Mouse (Mus musculus): ENCODE measurements around the gene Pea15a. TPM values are rescaled to one million over a fixed set of nuclear protein-coding genes. Genes with fewer than 3 reads are reported as not detected.

The Pea15a gene
- polyA plus RNA-seq, 1 experiment: 0.10 TPM

DNA sequence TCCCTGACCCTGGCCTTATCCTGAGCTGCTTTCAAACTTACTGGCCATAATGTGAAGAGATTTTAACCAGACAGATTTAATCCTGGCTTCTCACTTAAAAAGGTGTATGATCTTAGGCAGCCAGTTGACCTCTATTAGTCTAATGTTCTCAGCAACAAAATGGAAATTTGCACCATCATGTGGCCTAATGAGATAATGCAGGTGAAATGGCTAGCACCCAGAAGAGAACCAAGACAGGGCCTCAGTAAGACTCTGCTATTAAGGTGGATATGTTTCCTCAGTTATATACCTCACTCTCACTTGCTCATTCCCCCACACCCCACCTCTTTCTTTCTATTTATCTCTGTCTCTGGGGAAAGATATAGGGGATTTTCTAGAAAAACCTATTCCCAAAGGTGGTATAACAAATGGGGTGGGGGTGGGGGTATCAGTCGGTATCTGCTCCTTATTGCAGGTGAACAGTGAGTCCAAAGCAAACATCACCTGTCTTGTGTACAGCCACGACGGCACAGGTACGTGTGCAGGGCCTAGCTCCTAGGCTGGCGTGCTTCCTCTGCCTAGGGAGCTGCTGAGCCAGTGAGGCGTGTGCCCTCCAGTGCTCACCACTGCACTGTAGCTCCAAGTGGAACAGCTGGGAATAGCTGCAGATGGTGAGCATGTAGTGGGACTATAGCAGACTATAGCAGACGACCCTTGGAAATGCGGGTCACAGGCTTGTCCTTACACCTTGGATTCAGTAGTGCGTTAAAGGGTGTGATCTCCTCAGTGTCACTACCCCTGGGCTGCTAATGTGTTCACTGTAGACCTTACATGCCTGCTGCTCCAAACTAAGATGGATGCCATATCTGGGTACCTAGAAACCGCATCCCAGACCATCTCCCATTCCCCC is 20.0 kb downstream of the Pea15a start:
- H3K4me3 ChIP-seq (replicated peaks): no peak overlapping the region
- peaks cover 93% of the 10 kb centered on the region for H3K36me3 ChIP-seq (ENCODE audit: control insufficient read depth)
- peaks cover 13% of the 10 kb centered on the region for H3K4me1 ChIP-seq (ENCODE audit: control insufficient read depth)
- H3K27me3 ChIP-seq (ENCODE audit: control insufficient read depth): no peaks in the 10 kb centered on the region
- TF ChIP-seq GATA1 (IDR thresholded peaks at IDR 0.05; ENCODE audit: low read length): no peak
- TF ChIP-seq TAL1 (IDR thresholded peaks at IDR 0.05; ENCODE audit: low read length): no peak
- no peaks in the 10 kb centered on the region for H3K9me3 ChIP-seq (ENCODE audit: control insufficient read depth, low read length)

DNA sequence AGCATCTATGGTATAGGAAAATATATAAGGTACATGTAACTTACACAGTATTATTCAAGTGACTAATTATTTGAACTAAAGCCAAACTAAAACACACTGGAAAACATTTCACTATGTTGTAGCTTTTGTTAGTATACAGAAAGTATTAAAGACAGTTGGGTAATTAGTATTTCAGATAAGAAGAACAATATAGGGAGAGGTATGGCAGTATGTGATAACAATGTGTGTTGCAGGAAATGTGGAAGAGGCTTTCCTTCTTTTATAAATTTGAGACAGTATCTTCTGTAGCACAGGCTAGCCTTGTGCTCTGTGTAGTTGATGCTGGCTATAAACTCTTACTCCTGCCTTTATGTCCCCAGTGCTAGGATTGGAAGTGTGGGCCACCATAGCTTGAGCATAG is 22.7 kb downstream of the Pea15a start:
- H3K4me3 ChIP-seq (replicated peaks): no peak overlapping the region
- H3K27me3 ChIP-seq (ENCODE audit: control insufficient read depth): no peaks in the 10 kb centered on the region
- peaks cover 93% of the 10 kb centered on the region for H3K36me3 ChIP-seq (ENCODE audit: control insufficient read depth)
- TF ChIP-seq TAL1 (IDR thresholded peaks at IDR 0.05; ENCODE audit: low read length) (no peak), GATA1 (IDR thresholded peaks at IDR 0.05; ENCODE audit: low read length) (no peak)
- H3K4me1 ChIP-seq (ENCODE audit: control insufficient read depth): peaks cover 13% of the 10 kb centered on the region
- H3K9me3 ChIP-seq (ENCODE audit: control insufficient read depth, low read length): no peaks in the 10 kb centered on the region

DNA sequence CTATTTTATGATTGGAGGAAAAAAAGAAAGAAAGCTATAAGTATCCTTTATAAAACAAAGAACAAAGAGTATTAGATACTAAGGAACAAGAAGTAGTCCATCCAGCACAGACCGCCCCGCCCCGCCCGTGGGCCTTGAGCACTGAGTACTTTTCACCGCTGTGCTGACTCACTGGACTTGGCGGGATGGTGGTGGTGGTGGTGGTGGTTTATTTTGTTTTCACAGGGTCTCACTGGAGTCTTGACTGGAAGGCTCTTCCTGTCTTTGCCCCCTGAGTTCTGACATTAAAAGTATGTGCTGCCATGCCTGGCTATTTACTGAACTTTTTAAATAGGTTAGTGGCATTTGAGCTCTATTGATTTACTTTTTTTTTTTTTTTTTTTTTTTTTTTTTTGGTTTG is 23.5 kb downstream of the Pea15a start:
- Histone ChIP-seq H3K36me3 (ENCODE audit: control insufficient read depth) (peaks cover 93% of the 10 kb centered on the region), H3K9me3 (ENCODE audit: control insufficient read depth, low read length) (no peaks in the 10 kb centered on the region), H3K27me3 (ENCODE audit: control insufficient read depth) (no peaks in the 10 kb centered on the region), H3K4me1 (ENCODE audit: control insufficient read depth) (peaks cover 13% of the 10 kb centered on the region), H3K4me3 (replicated peaks) (no peak overlapping the region)
- no peak for TF ChIP-seq GATA1 (IDR thresholded peaks at IDR 0.05; ENCODE audit: low read length)
- no peak for TF ChIP-seq TAL1 (IDR thresholded peaks at IDR 0.05; ENCODE audit: low read length)

DNA sequence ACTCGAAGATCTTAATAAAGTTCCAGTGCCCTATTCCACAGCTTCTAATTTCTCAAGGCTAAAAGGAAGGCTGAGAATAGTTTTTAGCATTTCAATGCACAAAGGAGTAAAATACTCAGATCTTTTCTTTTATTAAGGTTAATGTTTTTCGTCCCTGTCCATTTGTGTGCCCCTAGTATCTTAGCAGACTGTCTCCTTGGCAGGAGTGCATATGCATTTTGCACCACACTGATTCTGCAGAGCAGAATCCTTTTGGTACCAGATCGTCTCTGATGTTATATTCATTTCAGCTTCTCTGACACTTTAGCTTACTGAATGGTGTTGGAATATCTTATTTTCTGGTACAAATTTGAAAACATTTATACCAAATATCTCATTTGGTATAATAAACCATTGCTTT is 24.8 kb downstream of the Pea15a start:
- no peak for TF ChIP-seq GATA1 (IDR thresholded peaks at IDR 0.05; ENCODE audit: low read length)
- H3K36me3 ChIP-seq (ENCODE audit: control insufficient read depth): peaks cover 93% of the 10 kb centered on the region

DNA sequence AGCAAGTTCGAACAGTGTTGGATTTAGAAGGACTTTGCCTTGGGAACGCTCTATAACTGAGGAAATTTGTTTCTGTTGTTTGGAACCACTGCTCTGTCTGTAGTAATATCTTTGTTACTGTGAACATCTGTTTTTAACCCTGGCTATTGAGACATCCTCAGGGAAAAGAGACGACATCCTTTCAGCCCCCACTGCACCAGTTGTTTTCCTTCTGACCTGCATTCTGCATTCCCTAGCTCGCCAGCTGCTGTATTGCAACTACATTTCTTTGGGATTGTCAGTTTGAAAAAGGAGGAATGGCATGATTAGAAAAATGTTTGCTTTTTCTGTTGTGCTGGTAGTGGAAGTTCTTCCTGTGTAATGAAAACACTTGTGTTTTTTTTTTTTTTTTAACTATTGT is 25.7 kb downstream of the Pea15a start:
- Histone ChIP-seq H3K4me3 (replicated peaks) (no peak overlapping the region), H3K4me1 (ENCODE audit: control insufficient read depth) (peaks cover 13% of the 10 kb centered on the region), H3K27me3 (ENCODE audit: control insufficient read depth) (no peaks in the 10 kb centered on the region), H3K9me3 (ENCODE audit: control insufficient read depth, low read length) (no peaks in the 10 kb centered on the region), H3K36me3 (ENCODE audit: control insufficient read depth) (peaks cover 91% of the 10 kb centered on the region)
- TF ChIP-seq GATA1 (IDR thresholded peaks at IDR 0.05; ENCODE audit: low read length): no peak
- no peak for TF ChIP-seq TAL1 (IDR thresholded peaks at IDR 0.05; ENCODE audit: low read length)

More for the DNA sequence above, 24.8 kb downstream of the Pea15a start:
- no peaks in the 10 kb centered on the region for H3K27me3 ChIP-seq (ENCODE audit: control insufficient read depth)
- H3K9me3 ChIP-seq (ENCODE audit: control insufficient read depth, low read length): no peaks in the 10 kb centered on the region
- peaks cover 13% of the 10 kb centered on the region for H3K4me1 ChIP-seq (ENCODE audit: control insufficient read depth)
- no peak overlapping the region for H3K4me3 ChIP-seq (replicated peaks)

DNA sequence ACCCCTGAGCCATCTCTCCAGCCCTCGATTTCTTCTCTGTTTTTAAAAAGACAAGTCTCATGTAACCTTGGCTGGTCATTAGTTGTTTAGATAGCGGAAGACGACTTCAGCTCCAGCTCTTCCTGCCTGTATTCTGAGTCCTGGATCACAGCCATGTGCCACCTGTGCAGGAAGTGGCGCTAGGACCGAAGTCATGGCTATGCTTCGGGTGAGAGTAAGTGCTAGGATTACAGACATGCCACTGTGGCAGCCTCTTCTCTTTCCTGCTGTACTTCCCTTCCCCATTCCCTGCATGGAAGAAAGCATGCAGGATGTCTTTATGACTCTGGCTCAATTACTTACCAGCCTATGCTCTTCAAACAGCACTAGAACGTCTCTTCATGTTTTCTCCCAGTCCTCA is 27.5 kb downstream of the Pea15a start:
- Histone ChIP-seq H3K27me3 (ENCODE audit: control insufficient read depth) (no peaks in the 10 kb centered on the region), H3K4me3 (replicated peaks) (no peak overlapping the region), H3K36me3 (ENCODE audit: control insufficient read depth) (peaks cover 93% of the 10 kb centered on the region), H3K4me1 (ENCODE audit: control insufficient read depth) (peaks cover 12% of the 10 kb centered on the region), H3K9me3 (ENCODE audit: control insufficient read depth, low read length) (no peaks in the 10 kb centered on the region)
- TF ChIP-seq GATA1 (IDR thresholded peaks at IDR 0.05; ENCODE audit: low read length): no peak
- TF ChIP-seq TAL1 (IDR thresholded peaks at IDR 0.05; ENCODE audit: low read length): no peak

DNA sequence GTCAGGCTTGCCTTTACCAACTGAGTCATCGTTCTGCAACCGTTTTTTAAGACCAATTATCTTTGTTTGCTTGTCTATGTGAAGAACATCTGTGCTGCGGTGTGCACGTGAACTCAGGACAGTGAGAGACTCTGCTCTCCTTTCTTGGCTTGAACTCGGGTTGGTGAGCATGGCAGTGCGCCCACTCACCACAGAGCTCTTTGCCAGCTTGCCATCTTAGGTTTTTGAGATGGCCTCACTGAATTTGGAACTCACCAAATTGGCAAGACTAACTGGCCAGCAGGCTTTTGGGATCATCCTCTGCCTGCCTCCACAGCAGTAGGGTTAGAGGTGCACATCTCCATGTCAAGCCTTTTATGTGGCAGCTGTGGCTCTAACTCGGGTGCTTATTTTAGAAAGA is 28.8 kb downstream of the Pea15a start:
- no peaks in the 10 kb centered on the region for H3K9me3 ChIP-seq (ENCODE audit: control insufficient read depth, low read length)
- peaks cover 99% of the 10 kb centered on the region for H3K36me3 ChIP-seq (ENCODE audit: control insufficient read depth)
- TF ChIP-seq GATA1 (IDR thresholded peaks at IDR 0.05; ENCODE audit: low read length) (no peak), TAL1 (IDR thresholded peaks at IDR 0.05; ENCODE audit: low read length) (no peak)
- H3K4me1 ChIP-seq (ENCODE audit: control insufficient read depth): peaks cover 6% of the 10 kb centered on the region
- H3K27me3 ChIP-seq (ENCODE audit: control insufficient read depth): no peaks in the 10 kb centered on the region
- no peak overlapping the region for H3K4me3 ChIP-seq (replicated peaks)

DNA sequence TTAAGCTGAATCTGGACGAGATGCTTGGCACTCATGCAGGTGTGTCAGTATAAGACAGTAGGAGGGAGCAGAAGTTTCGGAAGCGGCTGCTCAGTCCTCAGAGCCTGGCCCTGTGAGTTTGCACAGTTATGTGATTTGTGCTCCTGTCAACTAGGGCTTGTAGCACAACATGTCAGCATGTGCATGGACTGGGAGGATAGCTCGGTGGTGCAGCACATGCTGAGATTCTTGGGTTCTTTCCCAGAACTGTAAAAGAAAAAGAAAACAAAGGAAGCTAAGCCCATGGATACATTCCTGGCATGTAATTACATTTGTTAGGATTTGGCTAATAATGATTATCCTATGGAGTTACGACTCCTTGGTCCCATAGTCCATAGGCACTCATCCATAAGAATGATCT is 33.4 kb downstream of the Pea15a start:
- TF ChIP-seq TAL1 (IDR thresholded peaks at IDR 0.05; ENCODE audit: low read length): no peak
- TF ChIP-seq GATA1 (IDR thresholded peaks at IDR 0.05; ENCODE audit: low read length): no peak
- no peak overlapping the region for H3K4me3 ChIP-seq (replicated peaks)
- peaks cover 98% of the 10 kb centered on the region for H3K36me3 ChIP-seq (ENCODE audit: control insufficient read depth)
- H3K4me1 ChIP-seq (ENCODE audit: control insufficient read depth): no peaks in the 10 kb centered on the region
- no peaks in the 10 kb centered on the region for H3K27me3 ChIP-seq (ENCODE audit: control insufficient read depth)
- H3K9me3 ChIP-seq (ENCODE audit: control insufficient read depth, low read length): no peaks in the 10 kb centered on the region

DNA sequence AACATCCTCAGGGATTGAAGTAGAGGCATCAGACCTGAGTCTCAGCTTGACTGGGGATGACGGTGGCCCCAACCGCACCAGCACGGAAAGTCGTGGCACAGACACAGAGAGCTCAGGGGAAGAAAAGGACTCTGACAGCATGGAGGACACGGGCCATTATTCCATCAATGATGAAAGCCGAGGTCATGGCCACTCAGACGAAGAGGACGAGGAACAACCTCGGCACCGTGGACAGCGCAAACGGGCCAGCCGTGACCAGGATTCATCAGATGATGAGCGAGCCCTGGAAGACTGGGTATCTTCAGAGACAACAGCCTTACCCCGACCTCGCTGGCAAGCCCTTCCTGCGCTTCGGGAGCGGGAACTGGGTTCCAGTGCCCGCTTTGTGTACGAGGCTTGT is 34.2 kb downstream of the Pea15a start:
- Histone ChIP-seq H3K36me3 (ENCODE audit: control insufficient read depth) (peaks cover 98% of the 10 kb centered on the region), H3K4me3 (replicated peaks) (no peak overlapping the region), H3K9me3 (ENCODE audit: control insufficient read depth, low read length) (no peaks in the 10 kb centered on the region), H3K27me3 (ENCODE audit: control insufficient read depth) (no peaks in the 10 kb centered on the region), H3K4me1 (ENCODE audit: control insufficient read depth) (no peaks in the 10 kb centered on the region)
- no peak for TF ChIP-seq GATA1 (IDR thresholded peaks at IDR 0.05; ENCODE audit: low read length)

Data from erythroblast, embryonic 14.5 days (primary cell).